Mouse (Mus musculus): ENCODE results near the gene Grhpr. TPM values are rescaled to one million over a fixed set of nuclear protein-coding genes. Genes with fewer than 3 reads are reported as not detected.
A peak's percentile ranks its signal among the peaks of the same experiment; 100 is the strongest.

Gene Grhpr
- polyA plus RNA-seq, 1 experiment = 3.9 TPM

DNA sequence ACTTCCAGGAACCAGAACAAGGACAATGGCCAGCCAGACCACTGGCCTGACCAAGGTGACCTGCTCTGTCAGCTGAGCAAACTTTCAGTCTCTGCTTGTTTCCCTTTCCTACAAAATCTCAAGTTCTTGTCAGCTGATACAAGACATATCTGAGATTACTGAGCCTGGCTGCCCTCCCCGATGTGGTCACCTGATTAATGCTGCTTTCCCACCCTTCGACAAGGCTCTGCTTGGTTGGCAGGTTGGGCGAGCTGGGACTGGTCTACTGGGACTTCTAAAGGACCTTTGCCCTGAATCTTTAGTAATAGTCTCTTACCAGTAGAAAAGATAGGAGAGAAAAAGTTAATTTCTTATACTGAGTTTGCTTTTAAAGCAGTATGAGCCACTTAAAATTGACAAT is 24.3 kb downstream of the Grhpr start:
- Histone ChIP-seq H3K9me3 (ENCODE audit: control insufficient read depth, low read length) (no peaks in the 10 kb centered on the region), H3K4me3 (replicated peaks) (no peak overlapping the region), H3K4me1 (ENCODE audit: control insufficient read depth) (peaks cover 20% of the 10 kb centered on the region), H3K27me3 (ENCODE audit: control insufficient read depth) (no peaks in the 10 kb centered on the region), H3K36me3 (ENCODE audit: control insufficient read depth) (peaks cover 17% of the 10 kb centered on the region)
- TF ChIP-seq GATA1 (IDR thresholded peaks at IDR 0.05; ENCODE audit: low read length) (no peak), TAL1 (IDR thresholded peaks at IDR 0.05; ENCODE audit: low read length) (no peak)

DNA sequence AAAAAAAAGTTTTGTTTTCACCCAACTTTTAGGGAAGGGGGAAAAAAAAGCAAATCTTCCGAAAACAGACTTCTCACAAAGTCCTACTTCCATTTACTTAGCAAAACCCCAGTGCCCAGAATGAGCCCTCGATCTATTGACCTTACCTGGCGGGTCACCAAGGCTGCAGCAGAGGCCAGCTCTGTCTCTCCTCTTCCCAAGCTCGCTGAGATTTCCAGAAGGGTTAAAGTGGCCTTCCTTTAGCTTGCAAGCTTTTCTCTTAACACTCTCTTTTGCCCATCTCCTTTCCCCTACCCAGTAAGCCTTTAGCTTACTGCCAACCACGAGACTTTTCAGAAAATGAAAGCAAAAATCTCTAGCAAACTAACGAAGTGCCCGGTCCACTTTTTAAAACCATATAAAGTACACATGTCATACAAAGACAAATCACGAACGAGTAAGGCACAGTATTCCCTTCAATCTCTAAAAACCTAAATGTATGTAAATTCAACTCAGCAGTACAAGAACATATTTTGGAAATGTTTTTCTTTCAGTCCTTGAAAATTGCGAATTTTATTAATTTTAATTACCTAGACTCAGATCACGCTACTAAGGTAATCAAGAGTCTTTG is 29.7 kb downstream of the Grhpr start:
- TF ChIP-seq TAL1 (IDR thresholded peaks at IDR 0.05; ENCODE audit: low read length) (no peak), GATA1 (IDR thresholded peaks at IDR 0.05; ENCODE audit: low read length) (no peak)
- peak overlapping the region; percentile 99 for H3K4me3 ChIP-seq (replicated peaks)
- H3K27me3 ChIP-seq (ENCODE audit: control insufficient read depth) = no peaks in the 10 kb centered on the region
- H3K4me1 ChIP-seq (ENCODE audit: control insufficient read depth) = peaks cover 45% of the 10 kb centered on the region
- peaks cover 2% of the 10 kb centered on the region for H3K36me3 ChIP-seq (ENCODE audit: control insufficient read depth)
- no peaks in the 10 kb centered on the region for H3K9me3 ChIP-seq (ENCODE audit: control insufficient read depth, low read length)

DNA sequence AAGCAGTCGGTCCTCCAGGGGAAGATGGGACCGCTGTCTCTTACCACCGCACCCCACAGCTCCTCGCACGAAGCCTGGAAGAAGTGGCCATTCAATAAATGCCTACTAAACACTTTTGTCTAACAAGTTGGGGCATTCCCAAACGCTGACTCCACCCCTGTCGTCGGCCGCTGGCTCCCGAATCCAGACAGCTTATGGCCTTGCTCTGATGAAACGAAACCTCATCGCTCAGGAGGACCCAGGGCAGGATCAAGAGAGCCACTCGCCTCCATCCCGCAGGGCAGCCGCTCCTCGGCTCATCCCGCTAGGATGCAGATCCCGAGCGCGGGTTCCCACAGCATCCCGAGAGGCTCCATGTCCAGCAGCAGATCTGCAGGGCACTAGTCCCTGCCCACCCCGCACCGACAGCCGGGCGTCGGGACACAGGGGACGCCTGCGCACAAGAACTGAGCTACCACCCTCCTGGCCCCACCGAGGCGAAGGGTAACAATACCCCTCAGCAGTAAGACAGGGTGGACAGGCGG is 30.4 kb downstream of the Grhpr start:
- TF ChIP-seq TAL1 (IDR thresholded peaks at IDR 0.05; ENCODE audit: low read length) = no peak
- no peak for TF ChIP-seq GATA1 (IDR thresholded peaks at IDR 0.05; ENCODE audit: low read length)
- Histone ChIP-seq H3K9me3 (ENCODE audit: control insufficient read depth, low read length) (no peaks in the 10 kb centered on the region), H3K27me3 (ENCODE audit: control insufficient read depth) (no peaks in the 10 kb centered on the region), H3K4me3 (replicated peaks) (peak overlapping the region; percentile 99), H3K36me3 (ENCODE audit: control insufficient read depth) (peaks cover 1% of the 10 kb centered on the region), H3K4me1 (ENCODE audit: control insufficient read depth) (peaks cover 47% of the 10 kb centered on the region)

DNA sequence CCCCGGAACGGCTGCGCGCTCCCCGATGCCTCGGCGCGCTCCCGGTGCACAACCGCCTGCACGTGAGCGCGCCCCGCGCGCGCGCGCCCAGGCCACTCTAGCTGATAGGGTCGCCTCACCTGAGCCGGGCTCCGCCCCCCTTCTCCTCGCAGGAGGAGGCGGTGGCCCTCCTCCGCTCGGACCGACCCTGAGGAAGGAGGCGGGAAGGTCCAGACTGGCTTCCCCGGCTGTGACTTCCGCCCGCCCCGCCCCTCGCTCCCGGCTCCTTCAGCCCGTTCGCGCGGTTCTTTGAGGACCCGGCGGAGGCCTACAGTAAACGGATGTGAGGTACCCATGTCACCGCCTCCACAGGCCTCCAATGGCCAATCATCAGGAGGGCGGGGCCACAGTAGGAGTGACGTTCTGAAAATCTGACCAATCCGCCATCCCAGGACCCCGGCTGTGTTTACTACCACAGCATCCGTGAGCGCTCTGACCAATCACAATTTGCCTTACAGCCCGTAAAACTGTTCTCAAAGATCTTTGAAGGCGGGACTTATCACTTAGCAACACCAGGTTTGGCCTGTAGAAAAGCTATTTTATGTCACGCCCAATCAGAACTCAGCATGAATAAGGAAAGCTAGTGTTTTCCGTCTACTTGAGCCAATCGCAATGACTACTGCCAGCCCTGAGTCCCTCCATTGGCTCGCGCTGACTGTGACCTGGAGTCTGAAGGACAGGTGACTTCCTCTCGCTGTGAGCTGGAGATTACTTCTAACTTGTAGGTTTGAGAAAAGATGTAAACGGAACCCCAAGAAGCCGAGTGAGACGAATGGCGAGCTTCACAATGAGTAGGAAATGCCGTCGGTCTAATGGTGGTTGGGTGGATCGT is 31.1 kb downstream of the Grhpr start, which contains the start of gene Zbtb5:
TSS of gene Zbtb5 (minus strand) at position 308 of the 871 bp plus-strand sequence.
- Histone ChIP-seq H3K36me3 (ENCODE audit: control insufficient read depth) (no peaks in the 10 kb centered on the region; the same call in 1 of the 2 replicates), H3K9me3 (ENCODE audit: control insufficient read depth, low read length) (no peaks in the 10 kb centered on the region)

DNA sequence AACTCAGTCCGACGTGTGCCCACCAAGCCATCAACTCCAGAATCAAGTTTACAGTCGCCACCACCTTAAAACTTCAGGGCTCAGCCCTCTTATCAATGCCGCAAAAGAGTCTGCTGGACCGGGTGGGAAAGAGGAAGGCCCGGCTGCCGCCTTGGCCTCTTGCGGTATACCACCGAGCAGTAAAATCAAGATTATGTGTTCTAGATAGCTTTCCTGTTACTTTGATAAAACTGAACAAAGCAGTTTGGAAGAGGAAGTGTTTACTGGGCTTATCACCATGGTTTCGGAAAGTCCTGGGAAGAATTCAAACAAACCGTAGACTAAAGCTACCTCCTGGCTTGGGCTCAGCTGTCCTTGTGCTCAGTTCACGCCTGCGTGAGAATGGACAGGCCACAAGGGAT is 31.8 kb downstream of the Grhpr start:
- TF ChIP-seq GATA1 (IDR thresholded peaks at IDR 0.05; ENCODE audit: low read length) (peak; percentile 3; the same call in 1 of the 2 replicates), TAL1 (IDR thresholded peaks at IDR 0.05; ENCODE audit: low read length) (no peak)
- H3K4me1 ChIP-seq (ENCODE audit: control insufficient read depth) = peaks cover 46% of the 10 kb centered on the region
- no peaks in the 10 kb centered on the region for H3K9me3 ChIP-seq (ENCODE audit: control insufficient read depth, low read length)
- peak overlapping the region; percentile 99 for H3K4me3 ChIP-seq (replicated peaks)
- H3K27me3 ChIP-seq (ENCODE audit: control insufficient read depth) = no peaks in the 10 kb centered on the region
- H3K36me3 ChIP-seq (ENCODE audit: control insufficient read depth) = no peaks in the 10 kb centered on the region; the same call in 1 of the 2 replicates

More for the DNA sequence above, 31.1 kb downstream of the Grhpr start, which contains the start of gene Zbtb5:
- Histone ChIP-seq H3K4me1 (ENCODE audit: control insufficient read depth) (peaks cover 44% of the 10 kb centered on the region), H3K4me3 (replicated peaks) (peak within 1 kb of the TSS; percentile 99), H3K27me3 (ENCODE audit: control insufficient read depth) (no peaks in the 10 kb centered on the region)
- TF ChIP-seq TAL1 (IDR thresholded peaks at IDR 0.05; ENCODE audit: low read length) = no peak
- TF ChIP-seq GATA1 (IDR thresholded peaks at IDR 0.05; ENCODE audit: low read length) = no peak

DNA sequence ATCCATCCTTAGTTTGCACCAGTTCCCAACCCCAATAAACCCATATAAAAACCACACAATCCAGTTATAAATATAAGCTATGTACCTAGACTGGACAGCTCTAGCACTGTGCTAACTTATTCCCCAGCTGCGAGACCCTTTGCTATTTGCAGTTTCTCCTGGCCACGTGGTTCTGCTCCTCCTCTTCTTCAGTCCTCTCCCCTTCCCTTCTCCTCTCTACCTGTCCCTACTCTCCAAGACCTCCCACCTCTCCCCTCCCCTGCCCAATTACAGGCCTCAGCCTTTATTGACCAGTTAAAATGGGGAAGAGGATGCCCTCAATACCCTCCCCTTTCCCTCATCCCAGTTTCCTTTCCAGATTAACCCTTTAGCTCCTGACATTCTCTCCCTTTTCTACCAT is 32.3 kb downstream of the Grhpr start:
- Histone ChIP-seq H3K36me3 (ENCODE audit: control insufficient read depth) (no peaks in the 10 kb centered on the region; the same call in 1 of the 2 replicates), H3K4me3 (replicated peaks) (peak overlapping the region; percentile 99), H3K27me3 (ENCODE audit: control insufficient read depth) (no peaks in the 10 kb centered on the region), H3K4me1 (ENCODE audit: control insufficient read depth) (peaks cover 49% of the 10 kb centered on the region), H3K9me3 (ENCODE audit: control insufficient read depth, low read length) (no peaks in the 10 kb centered on the region)
- TF ChIP-seq GATA1 (IDR thresholded peaks at IDR 0.05; ENCODE audit: low read length) (no peak), TAL1 (IDR thresholded peaks at IDR 0.05; ENCODE audit: low read length) (no peak)

DNA sequence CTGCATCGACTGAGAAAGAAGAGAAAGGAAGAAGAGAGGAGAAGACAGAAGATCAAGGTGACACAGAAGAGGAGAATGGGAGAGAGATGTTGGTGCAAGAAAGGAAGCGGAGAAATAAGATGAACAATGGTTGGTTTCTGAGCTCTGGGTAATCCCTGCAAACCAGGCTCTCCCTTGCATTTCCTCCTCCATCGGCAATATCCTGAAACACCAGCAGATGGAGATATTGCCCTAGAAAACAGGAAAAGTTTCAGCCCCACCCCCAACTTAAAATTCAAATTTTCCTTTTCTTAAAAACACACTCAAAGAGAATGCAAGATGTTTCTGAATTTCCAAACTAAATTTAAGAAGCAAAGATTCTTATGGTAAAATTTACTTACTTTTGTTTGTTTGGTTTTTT is 34.4 kb downstream of the Grhpr start:
- TF ChIP-seq GATA1 (IDR thresholded peaks at IDR 0.05; ENCODE audit: low read length) (no peak), TAL1 (IDR thresholded peaks at IDR 0.05; ENCODE audit: low read length) (no peak)
- peaks cover 56% of the 10 kb centered on the region for H3K4me1 ChIP-seq (ENCODE audit: control insufficient read depth)
- H3K27me3 ChIP-seq (ENCODE audit: control insufficient read depth) = no peaks in the 10 kb centered on the region
- H3K36me3 ChIP-seq (ENCODE audit: control insufficient read depth) = no peaks in the 10 kb centered on the region
- H3K9me3 ChIP-seq (ENCODE audit: control insufficient read depth, low read length) = no peaks in the 10 kb centered on the region
- H3K4me3 ChIP-seq (replicated peaks) = no peak overlapping the region

DNA sequence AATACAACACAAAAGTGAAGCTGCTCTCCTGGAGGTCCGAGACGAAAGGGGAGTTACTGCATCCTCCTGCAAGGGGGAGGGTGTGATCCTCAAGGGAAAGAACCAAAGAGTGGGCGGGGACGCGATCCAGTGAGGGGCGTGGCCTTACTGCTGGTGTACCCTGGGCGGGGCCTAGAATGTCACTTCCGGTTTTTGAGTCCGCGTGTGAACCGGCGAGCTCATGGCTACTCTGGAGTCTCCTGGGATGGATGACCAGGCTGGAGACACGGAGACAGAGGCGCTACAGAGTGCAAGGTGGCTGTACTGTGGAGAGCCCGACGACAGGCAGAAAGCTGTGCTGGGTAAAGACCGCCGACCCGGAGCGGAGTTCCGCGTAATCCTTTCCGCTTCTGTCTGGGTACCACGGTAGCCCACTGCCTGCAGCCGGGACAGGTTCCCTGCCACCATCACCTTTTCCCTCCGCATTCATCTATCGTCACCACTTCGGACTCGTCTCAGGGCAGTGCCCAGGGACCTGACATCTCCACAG is 37.3 kb downstream of the Grhpr start, which contains the start of gene Polr1e:
TSS of gene Polr1e (plus strand) at position 132 of the 529 bp plus-strand sequence.
- Histone ChIP-seq H3K36me3 (ENCODE audit: control insufficient read depth) (peaks cover 3% of the 10 kb centered on the region; the same call in 1 of the 2 replicates), H3K27me3 (ENCODE audit: control insufficient read depth) (no peaks in the 10 kb centered on the region), H3K4me1 (ENCODE audit: control insufficient read depth) (peaks cover 46% of the 10 kb centered on the region), H3K4me3 (replicated peaks) (peak within 1 kb of the TSS; percentile 83), H3K9me3 (ENCODE audit: control insufficient read depth, low read length) (no peaks in the 10 kb centered on the region)
- TF ChIP-seq GATA1 (IDR thresholded peaks at IDR 0.05; ENCODE audit: low read length) (no peak), TAL1 (IDR thresholded peaks at IDR 0.05; ENCODE audit: low read length) (no peak)
